Mouse (Mus musculus) ES-Bruce4 (cell line): ENCODE measurements at regions not wholly inside any gene's neighbourhood (a gene's known extent, or its start where the extent isn't known, plus 50 kb on each side); places are given as distances from the start of the nearest gene placed in this dataset.

Experiments used
- CTCF ChIP-seq: IDR thresholded peaks from one replicate; pipeline ENCODE4 v1.8.1; 2011; ENCODE audit warnings: low read depth, low read length
- EP300 ChIP-seq: IDR thresholded peaks from 2 replicates; pipeline ENCODE4 v1.6.1; 2011; ENCODE audit warnings: low read depth, low read length; ENCODE audit not compliant: insufficient read depth
- POLR2A ChIP-seq: IDR thresholded peaks from one replicate; pipeline ENCODE4 v1.8.1; 2011; ENCODE audit warnings: low read length; ENCODE audit not compliant: insufficient read depth

GRCm38 (mm10) chr5:73764226-73764625, 113.0 kb downstream of the Spata18 start:
- TF ChIP-seq EP300 (no peak), POLR2A (no peak), CTCF (no peak)
